In genomic region chr7:126265949-126266348, GRCm38 (mm10) we compare ENCODE assay signal across 8 mouse cellular contexts. TPM values are rescaled to one million over a fixed set of nuclear protein-coding genes. Genes with fewer than 3 reads are reported as not detected.
DNase-seq lines count a peak whose midpoint lies in the region; ATAC-seq and TF ChIP-seq lines count a peak whose summit lies in the region.

No protein-coding gene starts in this region.

- WGBS in hindbrain, embryonic 14.5 days, result 47% methylated on average over 9 of the region's 9 CpGs
- WGBS in midbrain, postnatal 0 days, result 59% methylated on average over 9 of the region's 9 CpGs

- no peak overlapping the region for H3K9ac ChIP-seq in hindbrain, embryonic 14.5 days
- no peak overlapping the region for H3K9ac ChIP-seq in midbrain, postnatal 0 days (replicated peaks; ENCODE audit: low read length, poor library complexity, severe bottlenecking)

- no peak for TF ChIP-seq CTCF in midbrain, postnatal 0 days (IDR thresholded peaks at IDR 0.05)

- H3K27me3 ChIP-seq in hindbrain, embryonic 14.5 days (ENCODE audit: control insufficient read depth, insufficient read depth, low read length), result no peaks in the 10 kb centered on the region
- no peaks in the 10 kb centered on the region for H3K27me3 ChIP-seq in midbrain, postnatal 0 days (ENCODE audit: insufficient read depth, low read length)

- DNase-seq in adrenal gland, adult (ENCODE audit: inconsistent age in 2 of 2, low spot score in 1 of 2), result peak; percentile 84 to 93
- DNase-seq in brain, adult 2 months (ENCODE audit: low read depth, low spot score), result peak; percentile 94
- DNase-seq in hindbrain, embryonic 14.5 days (ENCODE audit: low spot score), result peak; percentile 73
- peak; percentile 74 for DNase-seq in left cerebral cortex, adult 11 months (ENCODE audit: low spot score)
- peak; percentile 79 for DNase-seq in midbrain, postnatal 0 days (ENCODE audit: low spot score)
- no peak for DNase-seq in spleen, postnatal 10 days (ENCODE audit: low spot score in 2 of 2)

- peak; percentile 74 for ATAC-seq in frontal cortex, adult (ENCODE audit: low TSS enrichment)
- ATAC-seq in hindbrain, embryonic 14.5 days (ENCODE audit: low FRiP score), result peak; percentile 58; the same call in 1 of the 2 replicates
- ATAC-seq in midbrain, postnatal 0 days (ENCODE audit: low FRiP score), result peak; percentile 52; the same call in 1 of the 2 replicates
- ATAC-seq in megakaryocyte progenitor cell, adult 5-6 weeks (replicated peaks; ENCODE audit: poor library complexity), result no peak

- no peak overlapping the region for H3K4me3 ChIP-seq in hindbrain, embryonic 14.5 days (replicated peaks; ENCODE audit: low read length)
- no peak overlapping the region for H3K4me3 ChIP-seq in midbrain, postnatal 0 days (ENCODE audit: low read depth, low read length)

- H3K27ac ChIP-seq in hindbrain, embryonic 14.5 days, result no peak overlapping the region
- no peak overlapping the region for H3K27ac ChIP-seq in midbrain, postnatal 0 days (ENCODE audit: low read depth, low read length)

- H3K36me3 ChIP-seq in hindbrain, embryonic 14.5 days (replicated peaks; ENCODE audit: control insufficient read depth, insufficient read depth), result no peaks in the 10 kb centered on the region
- H3K36me3 ChIP-seq in midbrain, postnatal 0 days (ENCODE audit: insufficient read depth, low read length), result no peaks in the 10 kb centered on the region

- H3K9me3 ChIP-seq in hindbrain, embryonic 14.5 days (ENCODE audit: control insufficient read depth, low read length), result no peaks in the 10 kb centered on the region
- H3K9me3 ChIP-seq in midbrain, postnatal 0 days (ENCODE audit: low read length), result no peaks in the 10 kb centered on the region

- H3K4me1 ChIP-seq in hindbrain, embryonic 14.5 days (replicated peaks; ENCODE audit: control insufficient read depth, insufficient read depth, low read length), result peaks cover 15% of the 10 kb centered on the region
- H3K4me1 ChIP-seq in midbrain, postnatal 0 days (ENCODE audit: insufficient read depth, low read length), result peaks cover 1% of the 10 kb centered on the region; the same call in 1 of the 2 replicates

- H3K4me2 ChIP-seq in hindbrain, embryonic 14.5 days (replicated peaks), result no peak overlapping the region
- no peak overlapping the region for H3K4me2 ChIP-seq in midbrain, postnatal 0 days (ENCODE audit: low read depth, low read length, poor library complexity, severe bottlenecking)

RNA-seq across cellular contexts. Expression of gene Sbk1, which starts 6.5 kb away (rescaled TPM):
- polyA plus RNA-seq in hindbrain, embryonic 14.5 days (2014; fragmentation: Nextera tagmentation; extraction: Ambion mirVana), result 290 and 319 TPM in 2 replicates
- total RNA-seq in midbrain, postnatal 0 days (2014; rRNA removed), result 535 and 557 TPM in 2 replicates
- 183 and 184 TPM in 2 replicates for polyA plus RNA-seq in midbrain, postnatal 0 days (2015; fragmentation: Nextera tagmentation; extraction: Ambion mirVana)
- 0.95 and 1.7 TPM in 2 replicates for total RNA-seq in megakaryocyte progenitor cell, adult 5-6 weeks (2015)
- total RNA-seq in megakaryocyte progenitor cell, adult 5-6 weeks (2017), result 1.5 and 2.0 TPM in 2 replicates

Comparison
In these comparisons a context has a peak if more than half of its experiments do, and no peak if none do; other contexts are left out.
1. DNase-seq: peak in adrenal gland, adult (2 of 2), brain, adult 2 months (single experiment), hindbrain, embryonic 14.5 days (single experiment), left cerebral cortex, adult 11 months (single experiment) and midbrain, postnatal 0 days (single experiment); none in spleen, postnatal 10 days (0 of 2).
2. RNA of gene Sbk1, which starts 6.5 kb away (total RNA-seq): 535 to 557 TPM in midbrain, postnatal 0 days; 0.95 to 2.0 TPM in megakaryocyte progenitor cell, adult 5-6 weeks; every median in the first group is over 100 times any median in the second.